Mouse (Mus musculus) lung, embryonic 14.5 days (tissue): ENCODE results near the gene Oprd1. TPM values are rescaled to one million over a fixed set of nuclear protein-coding genes. Genes with fewer than 3 reads are reported as not detected.
A peak's percentile ranks its signal among the peaks of the same experiment; 100 is the strongest.

ENCODE experiments used
- ATAC-seq: fragments of 200-750 bp; cut with Nextera tagmentation; 2 replicates; pipeline ENCODE4 v1.8.0; 2017; ENCODE audit warnings: mild to moderate bottlenecking, moderate TSS enrichment, moderate library complexity; ENCODE audit not compliant: insufficient read depth
- DNase-seq: peaks from one replicate; pipeline ENCODE4 v3.0.0-alpha.2; 2015
- H3K27ac ChIP-seq: fragments of 300-500 bp; sonication (generic); 2 replicates; pipeline ENCODE4 v1.5.1; 2014; ENCODE audit warnings: low read depth, mild to moderate bottlenecking, moderate library complexity
- H3K27me3 ChIP-seq: fragments of 300-500 bp; sonication (generic); 2 replicates; pipeline ENCODE4 v1.6.1; 2014; ENCODE audit warnings: low read length, control low read depth; ENCODE audit not compliant: insufficient read depth
- H3K36me3 ChIP-seq: fragments of 300-500 bp; sonication (generic); 2 replicates; pipeline ENCODE4 v1.6.1; 2014; ENCODE audit warnings: control low read depth; ENCODE audit not compliant: insufficient read depth
- H3K4me1 ChIP-seq: fragments of 300-500 bp; sonication (generic); 2 replicates; pipeline ENCODE4 v1.6.1; 2014; ENCODE audit warnings: antibody characterized with exemption, control low read depth; ENCODE audit not compliant: insufficient read depth
- H3K4me2 ChIP-seq: fragments of 300-500 bp; sonication (generic); 2 replicates; pipeline ENCODE4 v1.6.1; 2014; ENCODE audit warnings: mild to moderate bottlenecking
- H3K4me3 ChIP-seq: fragments of 300-500 bp; sonication (generic); 2 replicates; pipeline ENCODE4 v1.5.1; 2014; ENCODE audit warnings: low read depth, low read length
- H3K9ac ChIP-seq: fragments of 300-500 bp; sonication (generic); 2 replicates; pipeline ENCODE4 v1.6.1; 2014
- H3K9me3 ChIP-seq: fragments of 300-500 bp; sonication (generic); 2 replicates; pipeline ENCODE4 v1.6.1; 2016; ENCODE audit warnings: low read depth, low read length, control low read depth
- CTCF ChIP-seq: IDR thresholded peaks from 2 replicates; pipeline ENCODE4 v1.5.1; 2016; ENCODE audit warnings: antibody characterized with exemption, low read depth
- WGBS: fragments of 180-500 bp; shearing (Covaris S2); extraction: QIAGEN DNeasy Blood & Tissue Kit; methylation state at CpG from one replicate; pipeline ENCODE4 v1.1.7; 2014; 5-methylcytosine and 5-hydroxymethylcytosine counted together
- polyA plus RNA-seq: library from polyadenylated mRNA; unstranded; fragments of >200 nt; fragmentation: Nextera tagmentation; extraction: Ambion mirVana; gene quantifications from 2 replicates; pipeline ENCODE4 v1.2.1, GENCODE M21; 2014

The Oprd1 gene
- polyA plus RNA-seq, 1 experiment from 2014 or later, result 0.04 TPM

DNA sequence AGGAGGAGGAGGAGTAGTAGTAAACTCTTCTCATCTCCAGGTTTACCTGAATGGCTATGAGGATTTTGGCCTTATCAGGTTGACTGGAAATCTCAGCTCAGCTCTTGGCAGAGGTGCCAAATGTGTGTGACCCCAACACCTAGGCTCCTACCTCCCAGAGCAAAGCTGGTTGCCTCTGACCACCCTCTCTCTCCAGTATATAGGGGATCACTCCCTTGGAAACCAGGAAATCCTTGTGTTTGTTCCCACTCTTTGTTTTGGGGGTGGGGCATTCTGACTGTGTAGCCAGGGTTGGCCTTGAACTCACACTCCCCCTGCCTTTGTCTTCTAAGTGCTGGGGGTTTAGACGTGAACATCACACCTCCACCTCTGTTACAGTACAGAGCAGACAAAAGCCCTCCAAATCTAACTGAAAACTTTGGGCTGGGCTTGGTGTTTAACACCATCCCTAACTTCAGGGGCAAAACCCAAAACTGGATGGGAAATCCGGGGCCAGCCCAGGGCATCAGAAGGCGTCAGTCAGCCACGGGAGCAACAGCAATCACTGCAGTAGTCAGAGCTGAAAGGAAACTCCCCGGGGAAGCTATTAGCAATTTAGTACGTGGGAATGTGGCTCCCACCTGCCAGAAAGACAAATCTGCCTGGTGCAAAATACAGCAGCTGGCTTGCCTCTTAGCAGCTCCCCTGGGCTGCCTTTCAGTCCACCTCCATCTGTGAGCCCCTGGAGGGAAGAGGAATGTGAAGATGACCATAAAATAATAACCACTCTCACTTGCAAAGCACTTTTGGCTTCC is 10.8 kb upstream of the Oprd1 start:
- H3K4me2 ChIP-seq, result no peak overlapping the region
- H3K36me3 ChIP-seq, result no peaks in the 10 kb centered on the region
- no peak overlapping the region for H3K27ac ChIP-seq
- no peaks in the 10 kb centered on the region for H3K4me1 ChIP-seq
- no peak for TF ChIP-seq CTCF
- H3K27me3 ChIP-seq, result no peaks in the 10 kb centered on the region
- H3K4me3 ChIP-seq, result no peak overlapping the region
- DNase-seq (no peak), ATAC-seq (no peak)
- H3K9ac ChIP-seq, result no peak overlapping the region
- WGBS, result 4% methylated on average over 6 of the region's 6 CpGs
- no peaks in the 10 kb centered on the region for H3K9me3 ChIP-seq

DNA sequence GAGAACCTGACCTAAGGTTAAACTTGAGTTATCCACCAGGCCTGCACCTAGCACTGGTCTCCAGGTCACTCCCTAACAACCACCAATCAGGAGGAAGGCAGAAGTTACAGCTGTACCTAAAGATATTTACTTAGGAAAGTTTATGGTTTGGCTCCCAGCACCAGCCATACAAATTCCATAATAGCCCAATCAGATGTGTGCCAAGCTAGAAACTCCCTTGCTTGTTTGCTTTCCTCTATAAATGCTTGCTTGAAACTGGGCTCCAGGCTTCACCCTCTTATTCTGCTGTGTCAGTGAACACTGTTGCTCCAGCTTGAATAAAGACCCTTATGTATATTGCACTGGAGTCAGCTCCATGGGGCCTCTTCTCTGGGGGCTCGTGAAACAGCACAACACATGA is 7.4 kb upstream of the Oprd1 start:
- Histone ChIP-seq H3K9me3 (no peaks in the 10 kb centered on the region), H3K27ac (no peak overlapping the region), H3K27me3 (no peaks in the 10 kb centered on the region), H3K4me1 (no peaks in the 10 kb centered on the region), H3K36me3 (no peaks in the 10 kb centered on the region), H3K4me2 (no peak overlapping the region), H3K9ac (no peak overlapping the region), H3K4me3 (no peak overlapping the region)
- DNase-seq (no peak), ATAC-seq (no peak)
- TF ChIP-seq CTCF, result no peak
- WGBS, result 49% methylated on average over 1 of the region's 1 CpGs

DNA sequence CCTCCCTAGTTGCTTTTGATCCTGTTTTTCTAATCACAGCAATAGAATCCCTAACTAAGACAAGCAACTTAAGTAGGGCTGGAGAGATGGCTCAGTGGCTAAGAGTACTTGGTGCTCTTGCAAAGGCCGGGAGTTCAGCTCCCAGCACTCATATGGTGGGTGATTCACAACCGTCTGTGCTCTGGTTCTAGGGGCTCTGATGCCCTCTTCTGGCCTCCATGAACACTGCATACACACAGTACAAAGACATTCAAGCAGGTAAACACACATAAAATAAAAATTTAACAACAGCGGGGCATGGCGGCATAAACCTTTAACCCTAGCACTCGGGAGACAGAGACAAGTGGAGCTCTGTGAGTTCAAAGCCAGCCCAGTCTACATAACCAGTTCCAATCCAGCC is 1.9 kb upstream of the Oprd1 start:
- Histone ChIP-seq H3K9me3 (no peaks in the 10 kb centered on the region), H3K27ac (no peak overlapping the region), H3K4me1 (no peaks in the 10 kb centered on the region), H3K9ac (no peak overlapping the region), H3K4me2 (no peak overlapping the region), H3K36me3 (no peaks in the 10 kb centered on the region), H3K4me3 (no peak overlapping the region), H3K27me3 (peaks cover 35% of the 10 kb centered on the region)
- DNase-seq, result no peak
- 66% methylated on average over 5 of the region's 5 CpGs for WGBS
- peak; percentile 47 for TF ChIP-seq CTCF
- ATAC-seq, result no peak

DNA sequence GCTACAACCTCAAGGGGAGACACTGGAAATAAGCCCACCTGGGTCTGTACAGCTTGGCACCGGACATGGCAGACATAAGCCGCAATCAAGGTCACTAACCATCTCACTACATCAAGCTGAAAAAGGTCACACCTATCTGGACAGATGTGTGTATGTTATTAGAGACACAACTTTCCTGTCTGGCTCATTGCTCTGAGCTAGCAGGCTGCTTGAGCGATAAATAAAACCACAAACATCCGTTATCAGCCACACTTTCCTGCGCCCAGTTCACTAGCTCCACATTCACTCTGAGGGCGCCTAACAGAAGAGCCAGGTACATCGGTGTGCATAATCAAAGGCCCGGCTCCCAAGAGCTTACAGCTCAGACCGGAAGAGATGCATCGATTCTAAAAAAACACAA is 806 bp upstream of the Oprd1 start:
- DNase-seq (no peak), ATAC-seq (no peak)
- Histone ChIP-seq H3K27me3 (peaks cover 35% of the 10 kb centered on the region), H3K4me2 (peak overlapping the region; percentile 85), H3K4me3 (no peak overlapping the region), H3K9ac (no peak overlapping the region), H3K27ac (no peak overlapping the region), H3K36me3 (no peaks in the 10 kb centered on the region), H3K4me1 (no peaks in the 10 kb centered on the region), H3K9me3 (no peaks in the 10 kb centered on the region)
- WGBS, result 29% methylated on average over 10 of the region's 10 CpGs
- no peak for TF ChIP-seq CTCF

DNA sequence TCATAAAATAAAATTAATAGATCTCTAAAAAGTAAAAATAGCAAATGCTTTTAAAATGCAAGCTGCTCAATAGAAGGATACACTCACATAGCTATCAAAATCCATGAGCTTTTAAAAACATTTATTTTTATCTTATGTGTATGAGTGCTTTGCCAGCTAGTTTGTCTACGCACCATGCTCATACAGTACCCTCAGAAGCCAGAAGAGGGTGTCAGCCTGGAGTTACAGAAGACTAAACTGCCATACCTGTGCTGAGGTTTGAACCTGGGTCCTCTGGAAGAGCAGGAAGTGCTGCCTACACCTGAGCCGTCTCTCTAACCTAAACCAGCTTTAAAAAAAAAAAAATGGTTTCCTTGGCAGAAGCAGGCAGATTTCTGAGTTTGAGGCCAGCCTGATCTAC is 5.6 kb downstream of the Oprd1 start:
- H3K27me3 ChIP-seq, result peaks cover 10% of the 10 kb centered on the region
- no peak overlapping the region for H3K9ac ChIP-seq
- no peak for ATAC-seq
- H3K9me3 ChIP-seq, result no peaks in the 10 kb centered on the region
- no peak overlapping the region for H3K27ac ChIP-seq
- no peaks in the 10 kb centered on the region for H3K36me3 ChIP-seq
- no peak overlapping the region for H3K4me3 ChIP-seq
- H3K4me1 ChIP-seq, result no peaks in the 10 kb centered on the region
- WGBS, result 88% methylated on average over 2 of the region's 2 CpGs
- no peak for DNase-seq
- TF ChIP-seq CTCF, result no peak
- no peak overlapping the region for H3K4me2 ChIP-seq

DNA sequence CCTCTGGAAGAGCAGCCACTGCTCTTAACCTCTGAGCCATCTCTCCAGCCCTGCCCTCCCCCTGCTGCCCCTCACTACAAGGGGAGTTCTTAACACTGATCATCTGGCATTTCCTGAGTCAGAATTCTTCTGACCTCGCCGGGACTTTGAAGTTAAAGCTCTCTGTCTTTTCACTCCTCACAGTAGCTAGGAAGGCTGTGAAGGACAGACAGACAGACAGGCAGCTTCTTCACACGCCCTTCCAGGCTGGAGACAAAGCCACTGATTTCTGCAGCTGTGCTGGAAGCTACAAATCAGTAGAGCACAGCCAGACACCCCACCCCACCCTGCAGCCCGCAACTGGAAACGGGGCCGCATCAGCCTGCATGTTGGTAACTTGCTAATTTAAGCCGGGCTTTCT is 7.3 kb downstream of the Oprd1 start:
- no peaks in the 10 kb centered on the region for H3K36me3 ChIP-seq
- 69% methylated on average over 7 of the region's 7 CpGs for WGBS
- H3K9ac ChIP-seq, result no peak overlapping the region
- DNase-seq (no peak), ATAC-seq (no peak)
- H3K27me3 ChIP-seq, result no peaks in the 10 kb centered on the region
- H3K9me3 ChIP-seq, result no peaks in the 10 kb centered on the region
- H3K27ac ChIP-seq, result no peak overlapping the region
- no peak for TF ChIP-seq CTCF
- no peak overlapping the region for H3K4me3 ChIP-seq
- H3K4me2 ChIP-seq, result no peak overlapping the region
- H3K4me1 ChIP-seq, result no peaks in the 10 kb centered on the region

DNA sequence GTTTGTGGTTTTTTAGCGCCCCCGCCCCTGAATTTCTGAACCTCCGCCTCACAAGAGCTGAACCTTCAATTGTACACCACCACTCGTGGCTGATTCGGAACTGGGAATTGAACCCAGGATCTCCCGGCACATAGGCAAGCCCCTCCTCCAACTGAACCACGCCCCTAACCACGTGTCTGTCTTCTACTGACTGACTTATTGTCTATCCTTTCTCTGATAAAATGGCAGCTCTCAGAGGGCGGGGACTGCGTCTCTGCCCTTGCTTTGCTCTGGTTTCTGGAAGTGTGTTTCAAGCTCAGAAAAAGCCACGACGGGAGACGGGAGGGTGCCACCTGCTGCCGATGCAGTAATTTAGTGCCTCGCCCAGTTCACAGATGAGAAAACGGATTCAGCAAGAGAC is 10.4 kb downstream of the Oprd1 start:
- no peak for ATAC-seq
- DNase-seq, result no peak
- no peaks in the 10 kb centered on the region for H3K36me3 ChIP-seq
- H3K4me1 ChIP-seq, result no peaks in the 10 kb centered on the region
- no peak overlapping the region for H3K4me3 ChIP-seq
- H3K9ac ChIP-seq, result no peak overlapping the region
- no peak overlapping the region for H3K4me2 ChIP-seq
- H3K9me3 ChIP-seq, result no peaks in the 10 kb centered on the region
- WGBS, result 69% methylated on average over 16 of the region's 16 CpGs
- H3K27ac ChIP-seq, result no peak overlapping the region
- no peaks in the 10 kb centered on the region for H3K27me3 ChIP-seq
- no peak for TF ChIP-seq CTCF
